9 mouse cellular contexts compared by ENCODE assay signal in the genomic region with DNA sequence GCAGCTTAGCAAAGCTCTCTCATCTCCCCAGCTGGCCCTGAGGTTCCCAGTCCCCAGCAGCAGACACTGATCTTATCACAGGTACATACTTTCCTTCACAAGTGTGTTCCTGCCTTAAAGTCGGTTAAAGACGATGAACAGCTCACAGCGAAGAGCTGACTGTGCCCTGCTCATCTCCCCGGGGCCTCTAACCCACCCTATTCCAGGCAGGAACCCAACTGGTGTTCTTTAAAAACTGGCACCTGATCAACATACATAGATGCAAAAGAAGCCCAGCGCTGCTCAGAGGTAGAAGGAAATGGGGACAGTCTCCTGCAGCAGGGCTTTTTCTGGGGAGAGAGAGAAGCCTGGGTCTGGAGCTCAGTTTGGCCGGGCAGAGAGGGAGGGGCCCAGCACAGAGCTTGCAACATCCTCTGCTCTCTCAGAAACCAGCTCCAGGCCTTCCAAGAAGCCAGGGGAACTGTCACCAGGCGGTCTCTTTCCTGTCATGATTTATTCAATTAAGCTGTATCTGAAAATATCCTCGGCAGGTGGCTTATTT. TPM values are rescaled to one million over a fixed set of nuclear protein-coding genes. Genes with fewer than 3 reads are reported as not detected.
A peak's percentile ranks its signal among the peaks of the same experiment; 100 is the strongest.
DNase-seq lines count a peak whose midpoint lies in the region; ATAC-seq and TF ChIP-seq lines count a peak whose summit lies in the region.
"Had no signal": no experiment of that assay in that cellular context is flagged by ENCODE, and none has a peak within 500 bp of the region (broad histone marks: within the 10 kb centered on the region; RNA-seq: fewer than 3 reads in every experiment).

No protein-coding gene starts in this region.

- H3K27ac ChIP-seq in forebrain, embryonic 13.5 days, result 0 out of 2 replicates have a peak overlapping the region, but pooled peaks have one; percentile 3
- no peak overlapping the region; the same call in 1 of the 2 replicates for H3K27ac ChIP-seq in forebrain, embryonic 14.5 days (ENCODE audit: low read depth, low read length)
- H3K27ac ChIP-seq in midbrain, embryonic 11.5 days (ENCODE audit: low read depth, low read length), result no peak overlapping the region
- H3K27ac ChIP-seq in midbrain, embryonic 10.5 days (replicated peaks), result no peak overlapping the region
- H3K27ac ChIP-seq in gastrocnemius, adult 2 months, result peak overlapping the region; percentile 52; the same call in 1 of the 2 replicates
- H3K27ac ChIP-seq: layer of hippocampus, adult 2 months had no signal

- WGBS in forebrain, embryonic 13.5 days, result 45% methylated on average over 8 of the region's 8 CpGs
- WGBS in forebrain, embryonic 14.5 days, result 46% methylated on average over 8 of the region's 8 CpGs
- 60% methylated on average over 8 of the region's 8 CpGs for WGBS in midbrain, embryonic 11.5 days
- WGBS in midbrain, embryonic 10.5 days, result 66% methylated on average over 8 of the region's 8 CpGs

- intact Hi-C loops in gastrocnemius, adult 2 months (cut with DNase I), result loop anchor here (5.0 kb wide), 1 partner anchor 34 kb away; no protein-coding TSS in a partner anchor

- H3K9me3 ChIP-seq in forebrain, embryonic 13.5 days (replicated peaks), result no peaks in the 10 kb centered on the region
- H3K9me3 ChIP-seq in forebrain, embryonic 14.5 days (replicated peaks; ENCODE audit: control insufficient read depth, low read length), result no peaks in the 10 kb centered on the region
- no peaks in the 10 kb centered on the region for H3K9me3 ChIP-seq in midbrain, embryonic 11.5 days (ENCODE audit: control insufficient read depth, low read length)
- H3K9me3 ChIP-seq in midbrain, embryonic 10.5 days (replicated peaks), result no peaks in the 10 kb centered on the region

- DNase-seq in forebrain, embryonic 14.5 days (ENCODE audit: low spot score), result no peak
- DNase-seq in midbrain, embryonic 11.5 days (ENCODE audit: low spot score, missing footprints), result peak; percentile 28
- DNase-seq in midbrain, embryonic 10.5 days (ENCODE audit: low spot score), result no peak
- peak; percentile 76 for DNase-seq in gastrocnemius, adult 2 months
- DNase-seq in kidney, postnatal 36 days, result peak; percentile 54 to 56
- peak; percentile 69 for DNase-seq in thymus, postnatal 4 days
- no peak for DNase-seq in spleen, postnatal 36 days (ENCODE audit: low spot score in 2 of 2)

- no peaks in the 10 kb centered on the region for H3K36me3 ChIP-seq in forebrain, embryonic 13.5 days (ENCODE audit: poor library complexity, severe bottlenecking)
- H3K36me3 ChIP-seq in forebrain, embryonic 14.5 days (ENCODE audit: control insufficient read depth, insufficient read depth, low read length), result no peaks in the 10 kb centered on the region
- no peaks in the 10 kb centered on the region for H3K36me3 ChIP-seq in midbrain, embryonic 11.5 days (ENCODE audit: control insufficient read depth, insufficient read depth, low read length)
- H3K36me3 ChIP-seq in midbrain, embryonic 10.5 days, result no peaks in the 10 kb centered on the region

- H3K27me3 ChIP-seq in forebrain, embryonic 13.5 days, result no peaks in the 10 kb centered on the region
- no peaks in the 10 kb centered on the region for H3K27me3 ChIP-seq in forebrain, embryonic 14.5 days (replicated peaks; ENCODE audit: control insufficient read depth, insufficient read depth, low read length)
- no peaks in the 10 kb centered on the region for H3K27me3 ChIP-seq in midbrain, embryonic 11.5 days (ENCODE audit: control insufficient read depth, insufficient read depth, low read length)
- H3K27me3 ChIP-seq in midbrain, embryonic 10.5 days (ENCODE audit: low read depth, poor library complexity, severe bottlenecking), result no peaks in the 10 kb centered on the region

- H3K4me1 ChIP-seq in forebrain, embryonic 13.5 days, result peaks cover 8% of the 10 kb centered on the region; the same call in 1 of the 2 replicates
- 0 out of 2 replicates have a peak, but pooled peaks cover 2% of the 10 kb centered on the region for H3K4me1 ChIP-seq in forebrain, embryonic 14.5 days (ENCODE audit: control insufficient read depth, insufficient read depth, low read length)
- no peaks in the 10 kb centered on the region for H3K4me1 ChIP-seq in midbrain, embryonic 11.5 days (ENCODE audit: control insufficient read depth, insufficient read depth, low read length)
- no peaks in the 10 kb centered on the region for H3K4me1 ChIP-seq in midbrain, embryonic 10.5 days

- no peak overlapping the region for H3K4me2 ChIP-seq in forebrain, embryonic 13.5 days
- H3K4me2 ChIP-seq in forebrain, embryonic 14.5 days (ENCODE audit: low read length), result no peak overlapping the region
- H3K4me2 ChIP-seq in midbrain, embryonic 11.5 days, result no peak overlapping the region

- no peak for ATAC-seq in forebrain, embryonic 13.5 days
- ATAC-seq in forebrain, embryonic 14.5 days, result no peak
- no peak for ATAC-seq in midbrain, embryonic 11.5 days (ENCODE audit: low FRiP score)

- H3K4me3 ChIP-seq in forebrain, embryonic 13.5 days, result no peak overlapping the region
- H3K4me3 ChIP-seq in forebrain, embryonic 14.5 days (ENCODE audit: low read depth, low read length), result no peak overlapping the region
- H3K4me3 ChIP-seq in midbrain, embryonic 11.5 days (ENCODE audit: low read depth, low read length), result no peak overlapping the region
- no peak overlapping the region for H3K4me3 ChIP-seq in midbrain, embryonic 10.5 days
- no peak overlapping the region for H3K4me3 ChIP-seq in gastrocnemius, adult 2 months
- H3K4me3 ChIP-seq: layer of hippocampus, adult 2 months had no signal

- no peak overlapping the region for H3K9ac ChIP-seq in forebrain, embryonic 13.5 days
- H3K9ac ChIP-seq in forebrain, embryonic 14.5 days (ENCODE audit: low read length), result no peak overlapping the region
- no peak overlapping the region for H3K9ac ChIP-seq in midbrain, embryonic 11.5 days (ENCODE audit: low read length)

- TF ChIP-seq CTCF in gastrocnemius, adult 2 months (IDR thresholded peaks at IDR 0.05), result no peak

RNA-seq across cellular contexts. Expression of gene Thy1, which starts 30.4 kb away (rescaled TPM):
- polyA plus RNA-seq in forebrain, embryonic 13.5 days (2015; fragmentation: Nextera tagmentation; extraction: Ambion mirVana), result 0.31 and 0.98 TPM in 2 replicates
- polyA plus RNA-seq in forebrain, embryonic 14.5 days (2014; fragmentation: Nextera tagmentation; extraction: Ambion mirVana), result 3.6 and 5.0 TPM in 2 replicates
- polyA plus RNA-seq in midbrain, embryonic 11.5 days (2014; fragmentation: Nextera tagmentation; extraction: Ambion mirVana), result not detected in 2 replicates
- not detected in 2 replicates for polyA plus RNA-seq in midbrain, embryonic 10.5 days (2016; fragmentation: Nextera tagmentation; extraction: Ambion mirVana)
- 1 to 10 TPM; 9.3 to 9.8 TPM for total RNA-seq in gastrocnemius, adult 2 months (2021)

RNA-seq across cellular contexts. Expression of gene Usp2, which starts 54.0 kb away (rescaled TPM):
- polyA plus RNA-seq in forebrain, embryonic 13.5 days (2015; fragmentation: Nextera tagmentation; extraction: Ambion mirVana), result 7.1 and 8.6 TPM in 2 replicates
- polyA plus RNA-seq in forebrain, embryonic 14.5 days (2014; fragmentation: Nextera tagmentation; extraction: Ambion mirVana), result 6.9 and 8.2 TPM in 2 replicates
- 7.3 and 9.7 TPM in 2 replicates for polyA plus RNA-seq in midbrain, embryonic 11.5 days (2014; fragmentation: Nextera tagmentation; extraction: Ambion mirVana)
- 11.3 and 16.5 TPM in 2 replicates for polyA plus RNA-seq in midbrain, embryonic 10.5 days (2016; fragmentation: Nextera tagmentation; extraction: Ambion mirVana)
- total RNA-seq in gastrocnemius, adult 2 months (2021), result 100 to 1,000 TPM; 223 to 228 TPM

Comparison
In these comparisons a context has a peak if more than half of its experiments do, and no peak if none do; other contexts are left out.
1. H3K27ac ChIP-seq: peak in forebrain, embryonic 13.5 days (single experiment) and gastrocnemius, adult 2 months (single experiment); none in forebrain, embryonic 14.5 days (single experiment), midbrain, embryonic 11.5 days (single experiment) and midbrain, embryonic 10.5 days (single experiment).
2. DNase-seq: peak in midbrain, embryonic 11.5 days (single experiment), gastrocnemius, adult 2 months (single experiment), kidney, postnatal 36 days (2 of 2) and thymus, postnatal 4 days (single experiment); none in forebrain, embryonic 14.5 days (single experiment), midbrain, embryonic 10.5 days (single experiment) and spleen, postnatal 36 days (0 of 2).